Mouse (Mus musculus) neural tube, embryonic 11.5 days (tissue): Measurements from ENCODE around the gene Gm10720. TPM values are rescaled to one million over a fixed set of nuclear protein-coding genes. Genes with fewer than 3 reads are reported as not detected.
"Not testable (repeated sequence)": the region's sequence is repeated elsewhere in the genome, so short reads cannot be mapped to it uniquely, and the experiment has no call there.

Experiments
- ATAC-seq: fragments of 200-750 bp; cut with Nextera tagmentation; 2 replicates; pipeline ENCODE4 v1.8.0; 2017; ENCODE audit warnings: moderate number of reproducible peaks, mild to moderate bottlenecking, moderate TSS enrichment, moderate library complexity; ENCODE audit not compliant: insufficient read depth, low FRiP score, low TSS enrichment
- DNase-seq: peaks from one replicate; pipeline ENCODE4 v3.0.0-alpha.2; 2015; ENCODE audit warnings: low spot score
- H3K27ac ChIP-seq: fragments of 300-500 bp; sonication (generic); 2 replicates; pipeline ENCODE4 v1.5.1; 2014; ENCODE audit warnings: low read depth, mild to moderate bottlenecking, low read length
- H3K27me3 ChIP-seq: fragments of 300-500 bp; sonication (generic); 2 replicates; pipeline ENCODE4 v1.6.1; 2014; ENCODE audit warnings: mild to moderate bottlenecking, low read length, mixed read lengths; ENCODE audit not compliant: control insufficient read depth, insufficient read depth
- H3K36me3 ChIP-seq: fragments of 300-500 bp; sonication (generic); 2 replicates; pipeline ENCODE4 v1.6.1; 2014; ENCODE audit warnings: mild to moderate bottlenecking, low read length, moderate library complexity, mixed read lengths; ENCODE audit not compliant: control insufficient read depth, insufficient read depth
- H3K4me1 ChIP-seq: fragments of 300-500 bp; sonication (generic); 2 replicates; pipeline ENCODE4 v1.6.1; 2014; ENCODE audit warnings: low read length, mixed read lengths; ENCODE audit not compliant: control insufficient read depth, insufficient read depth
- H3K4me2 ChIP-seq: fragments of 300-500 bp; sonication (generic); 2 replicates; pipeline ENCODE4 v1.6.1; 2014; ENCODE audit warnings: low read depth, mild to moderate bottlenecking, moderate library complexity
- H3K4me3 ChIP-seq: fragments of 300-500 bp; sonication (generic); 2 replicates; pipeline ENCODE4 v1.5.1; 2014; ENCODE audit warnings: low read depth, low read length
- H3K9ac ChIP-seq: fragments of 300-500 bp; sonication (generic); 2 replicates; pipeline ENCODE4 v1.6.1; 2014; ENCODE audit warnings: mild to moderate bottlenecking, low read length
- H3K9me3 ChIP-seq: fragments of 300-500 bp; sonication (generic); 2 replicates; pipeline ENCODE4 v1.6.1; 2016; ENCODE audit warnings: low read length; ENCODE audit not compliant: control insufficient read depth
- WGBS: fragments of 180-500 bp; shearing (Covaris S2); extraction: QIAGEN DNeasy Blood & Tissue Kit; methylation state at CpG from one replicate; pipeline ENCODE4 v1.1.7; 2014; 5-methylcytosine and 5-hydroxymethylcytosine counted together
- polyA plus RNA-seq: library from polyadenylated mRNA; unstranded; fragments of >200 nt; fragmentation: Nextera tagmentation; extraction: Ambion mirVana; gene quantifications from 2 replicates; pipeline ENCODE4 v1.2.1, GENCODE M21; 2014

Gene Gm10720
- polyA plus RNA-seq, 1 experiment from 2014 or later: not detected

- H3K27ac ChIP-seq, H3K4me2 ChIP-seq, H3K9me3 ChIP-seq, H3K9ac ChIP-seq, DNase-seq, H3K4me3 ChIP-seq, H3K4me1 ChIP-seq, H3K27me3 ChIP-seq, H3K36me3 ChIP-seq, ATAC-seq: not testable (repeated sequence)
- WGBS: 68% methylated on average over 14 of the region's 16 CpGs
These were observed 8.7 kb downstream of the Gm10720 start for GRCm38 (mm10) chr9:3023985-3024648.

GRCm38 (mm10) chr9:3024912-3025467, 9.5 kb downstream of the Gm10720 start, which contains the start of gene Gm10717:
Gm10717 (plus strand) TSS chr9:3025417.
- H3K9ac ChIP-seq, H3K4me3 ChIP-seq, H3K4me1 ChIP-seq, ATAC-seq, H3K36me3 ChIP-seq, H3K27ac ChIP-seq, DNase-seq, H3K9me3 ChIP-seq, H3K4me2 ChIP-seq, H3K27me3 ChIP-seq: not testable (repeated sequence)
- WGBS: 71% methylated on average over 12 of the region's 12 CpGs

DNA sequence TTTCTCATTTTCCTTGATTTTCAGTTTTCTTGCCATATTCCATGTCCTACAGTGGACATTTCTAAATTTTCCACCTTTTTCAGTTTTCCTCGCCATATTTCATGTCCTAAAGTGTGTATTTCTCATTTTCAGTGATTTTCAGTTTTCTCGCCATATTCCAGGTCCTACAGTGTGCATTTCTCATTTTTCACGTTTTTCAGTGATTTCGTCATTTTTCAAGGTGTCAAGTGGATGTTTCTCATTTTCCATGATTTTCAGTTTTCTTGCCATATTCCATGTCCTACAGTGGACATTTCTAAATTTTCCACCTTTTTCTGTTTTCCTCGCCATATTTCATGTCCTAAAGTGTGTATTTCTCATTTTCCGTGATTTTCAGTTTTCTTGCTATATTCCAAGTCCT, 10.2 kb downstream of the Gm10720 start:
- H3K36me3 ChIP-seq, ATAC-seq, H3K27me3 ChIP-seq, H3K27ac ChIP-seq, H3K9me3 ChIP-seq, H3K9ac ChIP-seq, H3K4me3 ChIP-seq, H3K4me2 ChIP-seq, DNase-seq, H3K4me1 ChIP-seq: not testable (repeated sequence)
- 58% methylated on average over 4 of the region's 6 CpGs for WGBS

DNA sequence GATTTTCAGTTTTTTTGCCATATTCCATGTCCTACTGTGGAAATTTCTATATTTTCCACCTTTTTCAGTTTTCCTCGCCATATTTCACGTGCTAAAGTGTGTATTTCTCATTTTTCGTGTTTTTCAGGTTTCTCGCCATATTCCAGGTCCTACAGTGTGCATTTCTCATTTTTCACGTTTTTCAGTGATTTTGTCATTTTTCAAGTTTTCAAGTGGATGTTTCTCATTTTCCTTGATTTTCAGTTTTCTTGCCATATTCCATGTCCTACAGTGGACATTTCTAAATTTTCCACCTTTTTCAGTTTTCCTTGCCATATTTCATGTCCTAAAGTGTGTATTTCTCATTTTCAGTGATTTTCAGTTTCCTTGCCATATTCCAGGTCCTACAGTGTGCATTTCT, 10.7 kb downstream of the Gm10720 start:
- not testable (repeated sequence) for DNase-seq, H3K4me2 ChIP-seq, H3K36me3 ChIP-seq, H3K4me3 ChIP-seq, H3K27me3 ChIP-seq, H3K27ac ChIP-seq, H3K9ac ChIP-seq, H3K4me1 ChIP-seq, H3K9me3 ChIP-seq, ATAC-seq
- 72% methylated on average over 5 of the region's 5 CpGs for WGBS

DNA sequence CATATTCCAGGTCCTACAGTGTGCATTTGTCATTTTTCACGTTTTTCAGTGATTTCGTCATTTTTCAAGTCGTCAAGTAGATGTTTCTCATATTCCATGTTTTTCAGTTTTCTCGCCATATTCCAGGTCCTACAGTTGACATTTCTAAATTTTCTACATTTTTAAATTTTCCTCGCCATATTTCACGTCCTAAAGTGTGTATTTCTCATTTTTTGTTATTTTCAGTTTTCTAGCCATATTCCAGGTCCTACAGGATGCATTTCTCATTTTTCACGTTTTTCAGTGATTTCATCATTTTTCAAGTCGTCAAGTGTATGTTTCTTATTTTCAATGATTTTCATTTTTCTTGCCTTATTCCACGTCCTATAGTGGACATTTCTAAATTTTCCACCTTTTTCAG, 11.3 kb downstream of the Gm10720 start:
- DNase-seq, ATAC-seq, H3K9ac ChIP-seq, H3K4me1 ChIP-seq, H3K4me2 ChIP-seq, H3K9me3 ChIP-seq, H3K4me3 ChIP-seq, H3K36me3 ChIP-seq, H3K27ac ChIP-seq, H3K27me3 ChIP-seq: not testable (repeated sequence)
- WGBS: 64% methylated on average over 9 of the region's 9 CpGs

- H3K9ac ChIP-seq, H3K27ac ChIP-seq, H3K36me3 ChIP-seq, H3K27me3 ChIP-seq, H3K9me3 ChIP-seq, H3K4me3 ChIP-seq, H3K4me1 ChIP-seq, H3K4me2 ChIP-seq: not testable (repeated sequence)
- peak; percentile 8 for DNase-seq
- peak; percentile 25; the same call in 1 of the 2 replicates for ATAC-seq
- 71% methylated on average over 9 of the region's 9 CpGs for WGBS
These were observed 11.7 kb downstream of the Gm10720 start for GRCm38 (mm10) chr9:3027200-3027599.

DNA sequence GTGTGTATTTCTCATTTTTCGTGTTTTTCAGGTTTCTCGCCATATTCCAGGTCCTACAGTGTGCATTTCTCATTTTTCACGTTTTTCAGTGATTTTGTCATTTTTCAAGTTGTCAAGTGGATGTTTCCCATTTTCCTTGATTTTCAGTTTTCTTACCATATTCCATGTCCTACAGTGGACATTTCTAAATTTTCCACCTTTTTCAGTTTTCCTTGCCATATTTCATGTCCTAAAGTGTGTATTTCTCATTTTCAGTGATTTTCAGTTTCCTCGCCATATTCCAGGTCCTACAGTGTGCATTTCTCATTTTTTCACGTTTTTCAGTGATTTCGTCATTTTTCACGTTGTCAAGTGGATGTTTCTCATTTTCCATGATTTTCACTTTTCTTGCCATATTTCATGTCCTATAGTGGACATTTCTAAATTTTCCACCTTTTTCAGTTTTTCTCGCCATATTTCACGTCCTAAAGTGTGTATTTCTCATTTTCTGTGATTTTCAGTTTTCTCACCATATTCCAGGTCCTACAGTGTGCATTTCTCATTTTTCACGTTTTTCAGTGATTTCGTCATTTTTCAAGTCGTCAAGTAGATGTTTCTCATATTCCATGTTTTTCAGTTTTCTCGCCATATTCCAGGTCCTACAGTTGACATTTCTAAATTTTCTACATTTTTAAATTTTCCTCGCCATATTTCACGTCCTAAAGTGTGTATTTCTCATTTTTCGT, 14.0 kb downstream of the Gm10720 start:
- not testable (repeated sequence) for H3K36me3 ChIP-seq, H3K27me3 ChIP-seq, H3K9ac ChIP-seq, H3K4me3 ChIP-seq, H3K9me3 ChIP-seq, H3K27ac ChIP-seq, ATAC-seq, DNase-seq, H3K4me2 ChIP-seq, H3K4me1 ChIP-seq
- WGBS: 67% methylated on average over 12 of the region's 16 CpGs

- H3K27ac ChIP-seq, H3K27me3 ChIP-seq, H3K9ac ChIP-seq, H3K4me2 ChIP-seq, H3K36me3 ChIP-seq, H3K4me1 ChIP-seq, H3K4me3 ChIP-seq, H3K9me3 ChIP-seq: not testable (repeated sequence)
- ATAC-seq (0 out of 2 replicates have a peak, but pooled peaks have one; percentile 28), DNase-seq (peak; percentile 59)
- WGBS: 77% methylated on average over 2 of the region's 10 CpGs
These were observed 15.3 kb downstream of the Gm10720 start for GRCm38 (mm10) chr9:3030677-3031318.
